Mouse (Mus musculus) mouse trophoblast stem cell (cell line): ENCODE results near the gene Gm10964.
"Not testable (repeated sequence)": the region's sequence is repeated elsewhere in the genome, so short reads cannot be mapped to it uniquely, and the experiment has no call there.

ENCODE experiments used
- in situ Hi-C, 2 experiments: fragments of 300-500 bp; cut with MseI, MboI; formaldehyde crosslinking; loops; 2 replicates in 1 of 2; 3 replicates in 1 of 2; pipeline ENCODE4 v1.15.1; 2025

Gene Gm10964

GRCm38 (mm10) chr3:103773508-103773907 is 34.3 kb downstream of the Gm10964 start:
- in situ Hi-C loops: no loop called here

- in situ Hi-C loops: no loop called here
These were observed 34.8 kb downstream of the Gm10964 start for GRCm38 (mm10) chr3:103774009-103774408.

GRCm38 (mm10) chr3:103777940-103778339 is 38.8 kb downstream of the Gm10964 start:
- in situ Hi-C loops: no loop called here

DNA sequence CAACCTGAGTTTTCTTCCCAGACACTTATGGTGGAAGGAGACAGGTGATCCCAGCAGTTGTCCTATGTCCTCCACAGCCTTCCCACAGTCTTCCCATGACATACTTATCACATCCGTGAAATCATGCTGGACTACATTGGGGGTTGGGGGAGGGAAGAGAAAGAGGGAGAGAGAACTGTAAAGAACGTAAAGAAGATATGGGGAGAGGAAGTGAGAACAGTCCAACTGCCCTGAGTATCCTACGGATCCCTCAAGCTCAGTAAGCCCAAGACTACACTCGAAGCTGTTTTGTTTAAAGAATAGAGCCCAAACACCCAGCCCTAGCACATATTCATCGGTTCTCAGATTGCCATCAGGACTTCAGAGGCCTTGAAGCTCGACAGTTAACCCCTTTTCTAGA is 39.5 kb downstream of the Gm10964 start:
- in situ Hi-C loops: no loop called here

- in situ Hi-C loops: no loop called here
These were observed 40.0 kb downstream of the Gm10964 start for GRCm38 (mm10) chr3:103779183-103779582.

- in situ Hi-C loops: no loop called here
These were observed 41.1 kb downstream of the Gm10964 start for GRCm38 (mm10) chr3:103780271-103780670.

GRCm38 (mm10) chr3:103780777-103781176 is 41.6 kb downstream of the Gm10964 start:
- in situ Hi-C loops: no loop called here

DNA sequence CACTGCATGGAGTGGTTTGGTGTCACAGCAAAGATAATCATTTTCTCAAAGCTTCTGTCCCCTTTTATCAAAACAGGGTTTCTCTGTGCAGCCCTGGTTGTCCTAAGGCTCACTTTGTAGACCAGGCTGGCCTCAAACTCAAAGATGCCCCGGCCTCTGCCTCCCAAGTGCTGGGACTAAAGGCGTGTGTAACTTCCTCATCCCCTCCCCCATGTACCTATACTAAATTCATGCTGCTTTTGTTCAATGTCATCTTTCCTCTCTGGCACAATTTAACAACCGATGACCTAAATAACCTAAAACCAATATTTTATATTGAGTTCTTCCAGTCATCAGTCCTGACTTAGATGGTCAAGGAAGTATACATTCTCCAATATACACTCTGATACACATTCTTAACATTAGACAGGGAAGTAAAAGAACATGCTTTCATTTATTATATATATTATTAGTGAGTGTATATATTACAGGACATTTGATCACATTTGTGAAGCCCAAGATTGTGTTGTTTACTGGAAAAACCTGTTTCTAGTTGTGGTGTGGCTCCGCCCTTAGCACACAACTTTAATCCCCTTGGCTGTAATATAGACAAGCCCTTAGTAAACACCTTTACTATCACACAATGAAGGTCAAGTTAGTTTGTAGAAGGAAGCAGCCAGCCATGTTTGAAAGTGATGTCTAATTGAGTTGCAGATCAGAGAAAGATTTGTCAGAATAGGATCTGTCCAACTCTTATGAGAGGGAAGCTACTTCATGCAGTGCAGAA is 43.9 kb downstream of the Gm10964 start:
- in situ Hi-C loops: no loop called here

DNA sequence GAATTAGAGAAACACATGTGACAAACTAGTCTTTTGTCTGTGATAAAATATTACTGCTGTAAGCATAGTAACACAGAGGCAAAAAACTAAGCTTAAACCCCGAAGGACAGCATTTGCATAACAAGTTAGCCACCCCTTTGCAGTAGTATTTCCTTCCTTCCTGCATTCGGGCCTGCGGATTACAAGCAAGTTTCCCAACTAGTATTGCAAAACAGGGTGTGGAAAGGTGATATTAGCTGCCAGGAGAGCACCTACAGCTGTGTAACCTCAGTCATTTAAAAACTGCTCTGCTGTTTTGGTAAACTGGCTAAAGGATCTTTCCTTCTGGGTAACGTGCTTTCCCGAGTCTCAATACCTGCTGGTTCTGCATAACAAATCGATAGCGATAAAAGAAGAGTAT is 48.1 kb downstream of the Gm10964 start:
- in situ Hi-C loops: no loop called here

- in situ Hi-C loops: no loop called here
These were observed 49.9 kb downstream of the Gm10964 start for GRCm38 (mm10) chr3:103789096-103789495.

GRCm38 (mm10) chr3:103789891-103790345 is 50.8 kb downstream of the Gm10964 start:
- in situ Hi-C loops: no loop called here

- in situ Hi-C loops: no loop called here
These were observed 51.4 kb downstream of the Gm10964 start for GRCm38 (mm10) chr3:103790346-103791145.

DNA sequence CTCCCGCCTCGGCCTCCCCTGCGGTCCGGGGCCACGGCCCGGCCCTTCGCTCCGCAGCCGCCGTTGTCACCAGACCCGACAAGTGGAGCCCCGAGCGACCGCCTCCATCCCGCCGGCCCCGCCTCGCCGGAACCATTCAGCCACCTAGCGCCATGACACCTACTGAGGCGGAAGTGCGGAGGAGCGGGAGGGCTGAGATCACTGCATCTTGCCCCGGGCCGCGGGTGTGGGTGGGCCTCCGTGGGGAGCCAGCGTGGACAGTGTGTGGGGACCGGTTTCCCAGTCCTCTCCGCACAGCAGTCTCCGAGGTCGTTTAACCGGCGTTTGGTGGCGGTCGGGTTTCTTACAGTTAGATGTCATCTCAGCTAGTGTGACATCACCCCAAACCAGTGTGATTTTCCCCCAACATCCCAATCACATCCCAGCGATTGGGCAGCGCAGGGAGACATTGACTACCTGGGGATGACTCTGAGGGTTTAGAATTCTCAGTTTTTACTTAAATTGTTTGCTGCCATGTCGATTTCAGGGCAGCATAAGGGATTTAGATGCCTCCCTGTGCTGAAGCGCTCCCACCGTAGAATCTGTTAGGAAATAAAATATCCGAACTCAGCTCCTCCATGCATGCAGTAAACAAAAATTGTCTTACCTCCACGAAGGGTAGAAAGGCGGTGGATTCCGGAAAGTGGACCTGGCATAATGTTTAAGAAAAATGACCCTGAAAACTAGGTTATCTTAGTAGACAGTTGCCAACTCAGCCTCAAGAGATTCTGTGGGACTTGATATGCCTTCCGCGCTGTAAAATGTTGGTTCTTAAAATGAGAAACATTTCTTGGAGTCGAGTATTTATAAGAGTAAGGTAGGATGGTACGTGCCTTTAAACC is 52.3 kb downstream of the Gm10964 start, which contains the start of gene Hipk1:
Gene Hipk1, minus strand, starts transcription at position 334 of the 881 bp plus-strand sequence.
- in situ Hi-C loops: no loop called here

GRCm38 (mm10) chr3:103792111-103792406 is 52.9 kb downstream of the Gm10964 start:
- in situ Hi-C loops: not testable (repeated sequence)

GRCm38 (mm10) chr3:103792566-103792965 is 53.4 kb downstream of the Gm10964 start:
- in situ Hi-C loops: no loop called here
